Mouse (Mus musculus) megakaryocyte, adult 5-6 weeks (primary cell): ENCODE data around the gene Cabp5. TPM values are rescaled to one million over a fixed set of nuclear protein-coding genes. Genes with fewer than 3 reads are reported as not detected.
"Not testable (repeated sequence)": the region's sequence is repeated elsewhere in the genome, so short reads cannot be mapped to it uniquely, and the experiment has no call there.

ENCODE experiments used
- ATAC-seq: 2 replicates; pipeline ENCODE4 v1.8.0; 2016; ENCODE audit warnings: mild to moderate bottlenecking, inconsistent platforms; ENCODE audit not compliant: poor library complexity, severe bottlenecking
- total RNA-seq, 2 experiments: library from RNA; stranded (forward) in 1 of 2; stranded (reverse) in 1 of 2; fragments of 153-499, 151-499 nt in 1 of 2; fragments of 221-1000, 200-1000 nt in 1 of 2; gene quantifications; 2 replicates each; pipeline versions ENCODE4 v1.2.3 to v1.2.4; 2015 to 2017

Cabp5 gene
- total RNA-seq (2015) (not detected in 2 replicates), total RNA-seq (2017) (not detected in 2 replicates)

DNA sequence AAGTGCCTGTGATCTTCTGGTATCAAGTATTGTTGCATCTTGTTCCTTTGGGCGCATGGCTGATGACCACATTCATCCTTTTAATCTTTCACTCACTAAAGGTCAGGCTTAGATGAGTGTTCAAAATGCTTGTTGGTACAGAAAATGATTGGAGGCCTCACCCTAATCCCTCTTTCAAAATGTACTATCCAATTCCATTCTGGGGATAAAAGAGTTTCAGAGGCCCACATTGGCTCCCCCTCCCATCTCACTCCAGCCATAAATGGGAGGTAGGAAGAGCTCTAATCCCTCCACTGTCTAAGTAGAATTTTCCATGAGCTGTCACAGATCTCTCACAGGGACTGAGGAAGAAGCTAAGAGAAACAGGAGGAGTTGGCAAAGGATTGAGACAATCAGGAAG lies at the start of gene Cabp5:
Gene Cabp5, plus strand, starts transcription at position 301 of the 400 bp plus-strand sequence.
- ATAC-seq = no peak

GRCm38 (mm10) chr7:13355943-13356342 lies 42.0 kb upstream of the Cabp5 start:
- ATAC-seq = no peak

DNA sequence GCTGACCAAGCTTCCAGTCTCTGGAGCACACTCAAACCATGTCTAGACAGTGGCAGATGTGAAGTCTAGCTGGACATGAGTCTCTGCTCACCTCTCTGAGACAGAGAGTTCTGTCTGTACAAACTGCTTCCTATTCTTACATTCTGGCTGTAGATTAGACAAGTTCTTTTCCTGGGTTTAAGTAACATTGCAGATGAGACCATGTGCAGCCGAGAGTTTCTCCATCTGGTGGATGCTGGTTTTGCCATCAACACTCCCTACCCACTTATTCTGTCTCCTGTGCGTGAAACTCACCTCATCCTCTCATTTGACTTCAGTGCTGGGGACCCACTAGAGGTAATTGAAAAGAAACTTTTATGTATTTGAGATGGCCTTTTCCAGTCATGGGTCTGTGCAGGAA lies 17.3 kb upstream of the Cabp5 start:
- ATAC-seq = no peak

DNA sequence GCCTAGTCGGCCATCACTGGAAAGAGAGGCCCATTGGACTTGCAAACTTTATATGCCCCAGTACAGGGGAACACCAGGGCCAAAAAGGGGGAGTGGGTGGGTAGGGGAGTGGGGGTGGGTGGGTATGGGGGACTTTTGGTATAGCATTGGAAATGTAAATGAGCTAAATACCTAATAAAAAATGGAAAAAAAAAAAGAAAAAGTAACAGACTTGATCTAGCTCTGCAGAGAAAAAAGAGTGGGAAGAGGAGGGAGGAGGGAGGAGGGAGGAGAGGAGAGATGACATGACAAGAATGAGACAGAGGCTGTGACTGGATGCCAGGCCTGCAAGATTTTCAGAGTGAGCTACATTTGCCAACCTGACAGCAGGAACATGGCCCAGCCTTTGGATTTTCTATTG lies 52.6 kb downstream of the Cabp5 start, which contains the start of gene Bsph1:
Gene Bsph1, plus strand, starts transcription at position 301 of the 400 bp plus-strand sequence.
- ATAC-seq = not testable (repeated sequence)

Other genes with a start within 250 kb of the Cabp5 start
- not detected in 2 replicates for gene Vmn1r88, start 238.6 kb upstream of the Cabp5 start, total RNA-seq (2015)
- not detected in 2 replicates for gene Vmn1r88, start 238.6 kb upstream of the Cabp5 start, total RNA-seq (2017)
- gene Vmn1r89, start 185.1 kb upstream of the Cabp5 start, total RNA-seq (2015) = not detected in 2 replicates
- gene Vmn1r89, start 185.1 kb upstream of the Cabp5 start, total RNA-seq (2017) = not detected in 2 replicates
- 82.6 and 86.7 TPM in 2 replicates for gene Lig1, start 120.8 kb upstream of the Cabp5 start, total RNA-seq (2015)
- 53.5 and 74.3 TPM in 2 replicates for gene Lig1, start 120.8 kb upstream of the Cabp5 start, total RNA-seq (2017)
- 2.1 and 7.9 TPM in 2 replicates for gene Zswim9, start 119.4 kb upstream of the Cabp5 start, total RNA-seq (2015)
- 2.2 and 3.7 TPM in 2 replicates for gene Zswim9, start 119.4 kb upstream of the Cabp5 start, total RNA-seq (2017)
- 0.34 and 0.62 TPM in 2 replicates for gene Pla2g4c, start 73.5 kb upstream of the Cabp5 start, total RNA-seq (2015)
- gene Pla2g4c, start 73.5 kb upstream of the Cabp5 start, total RNA-seq (2017) = 0.26 and 1.2 TPM in 2 replicates
- gene Bsph1, start 52.7 kb downstream of the Cabp5 start, total RNA-seq (2015) = not detected in 2 replicates
- gene Bsph1, start 52.7 kb downstream of the Cabp5 start, total RNA-seq (2017) = not detected in 2 replicates
- gene Bsph2, start 172.9 kb downstream of the Cabp5 start, total RNA-seq (2015) = not detected in 2 replicates
- not detected in 2 replicates for gene Bsph2, start 172.9 kb downstream of the Cabp5 start, total RNA-seq (2017)
- not detected in 2 replicates for gene Sult2a5, start 225.8 kb downstream of the Cabp5 start, total RNA-seq (2015)
- gene Sult2a5, start 225.8 kb downstream of the Cabp5 start, total RNA-seq (2017) = not detected in 2 replicates